Mouse (Mus musculus): ENCODE results near the gene Fuca1.

DNA sequence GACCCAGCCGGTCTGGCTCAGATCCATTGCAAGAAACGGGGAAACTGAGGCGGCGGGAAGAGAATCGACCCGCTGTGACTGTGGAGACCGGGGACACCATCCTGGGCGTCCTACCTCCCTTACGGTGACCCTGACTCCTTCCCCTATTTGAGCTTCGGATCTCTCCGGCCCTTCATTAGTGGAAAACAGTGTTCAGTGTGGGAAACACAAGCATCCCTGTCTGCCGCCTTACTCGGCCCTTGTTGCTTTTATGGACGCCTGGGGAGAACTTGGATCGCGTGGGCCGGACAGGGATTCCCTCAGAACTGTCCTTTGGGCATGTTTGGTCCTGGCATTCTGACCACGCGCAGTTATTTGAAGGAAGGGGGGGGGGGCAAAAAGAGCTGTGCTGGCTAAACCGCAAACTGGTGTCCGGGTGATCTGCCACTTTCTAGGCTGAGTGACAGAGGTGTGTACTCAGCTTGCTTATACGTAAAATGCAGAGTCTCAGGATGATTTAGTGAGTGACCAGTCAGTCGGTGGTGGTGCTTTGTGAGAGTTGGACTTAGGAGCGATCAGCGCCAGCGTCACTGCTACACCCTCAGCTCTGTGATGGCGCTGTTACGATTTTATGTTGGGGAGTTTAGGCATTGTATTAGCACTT lies 26.2 kb downstream of the Fuca1 start:
- TF ChIP-seq POLR2A (IDR thresholded peaks at IDR 0.05; ENCODE audit: insufficient read depth, low read length) (no peak), EP300 (IDR thresholded peaks at IDR 0.05; ENCODE audit: insufficient read depth, low read depth, low read length) (no peak), CTCF (IDR thresholded peaks at IDR 0.05; ENCODE audit: low read depth, low read length) (no peak)
